Mouse (Mus musculus) heart, embryonic 14.5 days (tissue): ENCODE data around the gene Nt5e. TPM values are rescaled to one million over a fixed set of nuclear protein-coding genes. Genes with fewer than 3 reads are reported as not detected.

Source experiments
- polyA plus RNA-seq: library from polyadenylated mRNA; unstranded; fragments of >200 nt; fragmentation: Nextera tagmentation; extraction: Ambion mirVana; gene quantifications from 2 replicates; pipeline ENCODE4 v1.2.1, GENCODE M21; 2014

The Nt5e gene
- polyA plus RNA-seq, 1 experiment from 2014 or later, result 5.6 TPM

Other genes starting within 250 kb of the Nt5e start
- gene Snx14, start 111.8 kb downstream of the Nt5e start, polyA plus RNA-seq, result 30.4 and 30.6 TPM in 2 replicates
- 0.94 TPM in 1 of 2 replicates, not detected in the other for gene Gm20537, start 129.4 kb downstream of the Nt5e start, polyA plus RNA-seq
- gene Syncrip, start 155.4 kb downstream of the Nt5e start, polyA plus RNA-seq, result 50.8 and 60.3 TPM in 2 replicates
- gene Zfp949, start 220.8 kb downstream of the Nt5e start, polyA plus RNA-seq, result 8.5 and 9.6 TPM in 2 replicates